Mouse (Mus musculus): ENCODE measurements around the gene Arhgap23.

GRCm38 (mm10) chr11:97412117-97412516 lies 3.2 kb upstream of the Arhgap23 start:
- no peak for TF ChIP-seq POLR2A (IDR thresholded peaks at IDR 0.05; ENCODE audit: extremely low read depth, insufficient read depth, low read length)
- TF ChIP-seq CTCF (IDR thresholded peaks at IDR 0.05; ENCODE audit: low read depth, low read length): no peak

Data from liver, adult 2 months (tissue).